Mouse (Mus musculus) adrenal gland, postnatal 25 days (tissue): ENCODE data around the gene Jdp2. TPM values are rescaled to one million over a fixed set of nuclear protein-coding genes. Genes with fewer than 3 reads are reported as not detected.

Experiments
- DNase-seq: peaks from one replicate; pipeline ENCODE4 v3.0.0; 2021; ENCODE audit warnings: mixed read lengths
- total RNA-seq: library from RNA; stranded (reverse); gene quantifications from 2 replicates; pipeline ENCODE4 v1.2.3, GENCODE M21; 2021

The Jdp2 gene
- total RNA-seq, 1 experiment from 2014 or later, result 16.4 TPM

GRCm38 (mm10) chr12:85686466-85687216, 87.8 kb downstream of the Jdp2 start, which contains the start of gene Batf:
TSS of gene Batf (plus strand) at chr12:85686669.
- no peak for DNase-seq

GRCm38 (mm10) chr12:85687217-85687533, 88.3 kb downstream of the Jdp2 start:
- no peak for DNase-seq

- no peak for DNase-seq
Measured at GRCm38 (mm10) chr12:85687846-85688245, 89.0 kb downstream of the Jdp2 start.

Other genes with a start within 250 kb of the Jdp2 start
- gene Tmed10, start 224.2 kb upstream of the Jdp2 start, total RNA-seq, result 287 and 302 TPM in 2 replicates
- gene Fos, start 125.1 kb upstream of the Jdp2 start, total RNA-seq, result 1.9 and 2.0 TPM in 2 replicates
- not detected in 2 replicates for gene Batf, start 87.6 kb downstream of the Jdp2 start, total RNA-seq
- 3.4 and 4.8 TPM in 2 replicates for gene Flvcr2, start 147.5 kb downstream of the Jdp2 start, total RNA-seq
- gene Erg28, start 225.5 kb downstream of the Jdp2 start, total RNA-seq, result 53.8 and 60.0 TPM in 2 replicates
- gene Ttll5, start 225.6 kb downstream of the Jdp2 start, total RNA-seq, result 25.1 and 29.1 TPM in 2 replicates